Mouse (Mus musculus) heart, embryonic 11.5 days (tissue): ENCODE measurements around the gene Dkkl1. TPM values are rescaled to one million over a fixed set of nuclear protein-coding genes. Genes with fewer than 3 reads are reported as not detected.

Experiments used
- microRNA-seq: library from miRNA; unstranded; fragments of <30 nt; microRNA quantifications from one replicate; pipeline ENCODE4, GENCODE M21; 2016; ENCODE audit warnings: borderline number of aligned reads
- polyA plus RNA-seq: library from polyadenylated mRNA; unstranded; fragments of >200 nt; fragmentation: Nextera tagmentation; extraction: Ambion mirVana; gene quantifications from 2 replicates; pipeline ENCODE4 v1.2.1, GENCODE M21; 2014

Gene Dkkl1
- polyA plus RNA-seq, 1 experiment from 2014 or later: 1.9 TPM

Small RNA genes within 50 kb of the gene (microRNA-seq; reads per million reads assigned to microRNA genes)
- gene Mir7055: not detected

Other genes starting within 250 kb of the Dkkl1 start
- gene Cpt1c, start 237.3 kb downstream of the Dkkl1 start, polyA plus RNA-seq: 10.0 and 10.5 TPM in 2 replicates
- gene Prmt1, start 225.6 kb downstream of the Dkkl1 start, polyA plus RNA-seq: 179 and 194 TPM in 2 replicates
- 57.3 and 61.4 TPM in 2 replicates for gene Irf3, start 214.5 kb downstream of the Dkkl1 start, polyA plus RNA-seq
- gene Bcl2l12, start 213.4 kb downstream of the Dkkl1 start, polyA plus RNA-seq: 41.0 and 43.2 TPM in 2 replicates
- gene Scaf1, start 195.8 kb downstream of the Dkkl1 start, polyA plus RNA-seq: 37.9 and 42.5 TPM in 2 replicates
- gene Rras, start 194.2 kb downstream of the Dkkl1 start, polyA plus RNA-seq: 74.4 and 76.1 TPM in 2 replicates
- gene Prr12, start 159.3 kb downstream of the Dkkl1 start, polyA plus RNA-seq: 7.9 and 12.1 TPM in 2 replicates
- 54.2 and 58.9 TPM in 2 replicates for gene Nosip, start 149.7 kb downstream of the Dkkl1 start, polyA plus RNA-seq
- gene Prrg2, start 149.5 kb downstream of the Dkkl1 start, polyA plus RNA-seq: 11.7 and 13.3 TPM in 2 replicates
- 339 and 341 TPM in 2 replicates for gene Rcn3, start 119.9 kb downstream of the Dkkl1 start, polyA plus RNA-seq
- 15.1 and 20.5 TPM in 2 replicates for gene Fcgrt, start 108.3 kb downstream of the Dkkl1 start, polyA plus RNA-seq
- 1,168 and 1,305 TPM in 2 replicates for gene Rps11, start 87.7 kb downstream of the Dkkl1 start, polyA plus RNA-seq
- 981 and 1,056 TPM in 2 replicates for gene Rpl13a, start 83.4 kb downstream of the Dkkl1 start, polyA plus RNA-seq
- 0.21 TPM in 2 replicates for gene Gm45713, start 75.9 kb downstream of the Dkkl1 start, polyA plus RNA-seq
- gene Flt3l, start 75.7 kb downstream of the Dkkl1 start, polyA plus RNA-seq: 1.6 and 2.5 TPM in 2 replicates
- 99.1 and 99.6 TPM in 2 replicates for gene Pih1d1, start 57.8 kb downstream of the Dkkl1 start, polyA plus RNA-seq
- gene Aldh16a1, start 57.6 kb downstream of the Dkkl1 start, polyA plus RNA-seq: 28.7 and 28.9 TPM in 2 replicates
- gene Slc17a7, start 48.2 kb downstream of the Dkkl1 start, polyA plus RNA-seq: 3.0 and 3.7 TPM in 2 replicates
- gene Gfy, start 32.6 kb downstream of the Dkkl1 start, polyA plus RNA-seq: not detected in 2 replicates
- gene Pth2, start 31.2 kb downstream of the Dkkl1 start, polyA plus RNA-seq: 0.68 TPM in 1 of 2 replicates, not detected in the other
- 0.39 and 0.70 TPM in 2 replicates for gene Ccdc155, start 7.3 kb downstream of the Dkkl1 start, polyA plus RNA-seq
- 129 and 131 TPM in 2 replicates for gene Tead2, start 3.6 kb upstream of the Dkkl1 start, polyA plus RNA-seq
- gene Cd37, start 27.0 kb upstream of the Dkkl1 start, polyA plus RNA-seq: 2.1 and 2.2 TPM in 2 replicates
- gene Slc6a16, start 28.9 kb upstream of the Dkkl1 start, polyA plus RNA-seq: 0.32 and 0.47 TPM in 2 replicates
- not detected in 2 replicates for gene Slc6a21, start 65.4 kb upstream of the Dkkl1 start, polyA plus RNA-seq
- 7.0 and 9.8 TPM in 2 replicates for gene Trpm4, start 121.6 kb upstream of the Dkkl1 start, polyA plus RNA-seq
- 24.3 and 30.1 TPM in 2 replicates for gene Hrc, start 123.1 kb upstream of the Dkkl1 start, polyA plus RNA-seq
- gene Ppfia3, start 154.9 kb upstream of the Dkkl1 start, polyA plus RNA-seq: 2.0 and 3.7 TPM in 2 replicates
- gene Lin7b, start 158.4 kb upstream of the Dkkl1 start, polyA plus RNA-seq: 1.6 and 1.7 TPM in 2 replicates
- gene Snrnp70, start 183.6 kb upstream of the Dkkl1 start, polyA plus RNA-seq: 51.6 and 72.0 TPM in 2 replicates
- 0.37 and 0.45 TPM in 2 replicates for gene Kcna7, start 193.5 kb upstream of the Dkkl1 start, polyA plus RNA-seq
- 3.2 TPM in 2 replicates for gene Ntf5, start 201.5 kb upstream of the Dkkl1 start, polyA plus RNA-seq
- gene Lhb, start 208.7 kb upstream of the Dkkl1 start, polyA plus RNA-seq: 0.33 and 0.46 TPM in 2 replicates
- 99.1 and 106 TPM in 2 replicates for gene Gys1, start 222.7 kb upstream of the Dkkl1 start, polyA plus RNA-seq
- 98.2 and 104 TPM in 2 replicates for gene Ruvbl2, start 225.9 kb upstream of the Dkkl1 start, polyA plus RNA-seq
- gene Ftl1, start 247.7 kb upstream of the Dkkl1 start, polyA plus RNA-seq: 4,030 and 4,320 TPM in 2 replicates